ENCODE assay signal across 19 mouse cellular contexts in genomic region chr12:41313391-41313790, GRCm38 (mm10).
DNase-seq lines count a peak whose midpoint lies in the region; ATAC-seq and TF ChIP-seq lines count a peak whose summit lies in the region.
"Had no signal": no experiment of that assay in that cellular context is flagged by ENCODE, and none has a peak within 500 bp of the region (broad histone marks: within the 10 kb centered on the region; RNA-seq: fewer than 3 reads in every experiment).

No protein-coding gene starts in this region.

- ATAC-seq in hindbrain, postnatal 0 days, result no peak
- ATAC-seq in hindbrain, embryonic 16.5 days, result no peak
- no peak for ATAC-seq in midbrain, embryonic 11.5 days (ENCODE audit: low FRiP score)
- ATAC-seq in megakaryocyte progenitor cell, adult 5-6 weeks (replicated peaks; ENCODE audit: poor library complexity), result peak; percentile 79
- ATAC-seq in forebrain, embryonic 16.5 days, result no peak
- ATAC-seq: forebrain, embryonic 15.5 days had no signal

- no peak overlapping the region for H3K4me3 ChIP-seq in hindbrain, postnatal 0 days (ENCODE audit: low read length)
- H3K4me3 ChIP-seq in hindbrain, embryonic 16.5 days (ENCODE audit: low read length), result no peak overlapping the region
- no peak overlapping the region for H3K4me3 ChIP-seq in midbrain, embryonic 11.5 days (ENCODE audit: low read depth, low read length)
- H3K4me3 ChIP-seq in midbrain, embryonic 10.5 days, result no peak overlapping the region
- no peak overlapping the region for H3K4me3 ChIP-seq in brown adipose tissue, adult 24 weeks (ENCODE audit: insufficient read depth, low read depth, low read length)
- no peak overlapping the region for H3K4me3 ChIP-seq in forebrain, embryonic 16.5 days (replicated peaks; ENCODE audit: low read length)
- H3K4me3 ChIP-seq: embryonic facial prominence, embryonic 12.5 days; forebrain, embryonic 15.5 days; heart, embryonic 13.5 days; hindbrain, embryonic 15.5 days had no signal

- no peaks in the 10 kb centered on the region for H3K36me3 ChIP-seq in hindbrain, postnatal 0 days (ENCODE audit: insufficient read depth, low read length)
- no peaks in the 10 kb centered on the region for H3K36me3 ChIP-seq in hindbrain, embryonic 16.5 days (ENCODE audit: control insufficient read depth, insufficient read depth, low read length)
- H3K36me3 ChIP-seq in midbrain, embryonic 11.5 days (ENCODE audit: control insufficient read depth, insufficient read depth, low read length), result no peaks in the 10 kb centered on the region
- H3K36me3 ChIP-seq in midbrain, embryonic 10.5 days, result no peaks in the 10 kb centered on the region
- H3K36me3 ChIP-seq in forebrain, embryonic 16.5 days (ENCODE audit: control insufficient read depth, insufficient read depth), result no peaks in the 10 kb centered on the region
- H3K36me3 ChIP-seq: embryonic facial prominence, embryonic 12.5 days; forebrain, embryonic 15.5 days; heart, embryonic 13.5 days; hindbrain, embryonic 15.5 days had no signal

- H3K4me1 ChIP-seq in hindbrain, postnatal 0 days (ENCODE audit: insufficient read depth, low read length), result peaks cover 5% of the 10 kb centered on the region; the same call in 1 of the 2 replicates
- H3K4me1 ChIP-seq in hindbrain, embryonic 16.5 days (ENCODE audit: control insufficient read depth, insufficient read depth, low read depth, low read length), result peaks cover 12% of the 10 kb centered on the region
- 0 out of 2 replicates have a peak, but pooled peaks cover 4% of the 10 kb centered on the region for H3K4me1 ChIP-seq in midbrain, embryonic 11.5 days (ENCODE audit: control insufficient read depth, insufficient read depth, low read length)
- peaks cover 11% of the 10 kb centered on the region for H3K4me1 ChIP-seq in midbrain, embryonic 10.5 days
- peaks cover 8% of the 10 kb centered on the region; the same call in 1 of the 2 replicates for H3K4me1 ChIP-seq in brown adipose tissue, adult 24 weeks (ENCODE audit: control insufficient read depth, insufficient read depth, insufficient read length, low read length)
- H3K4me1 ChIP-seq in forebrain, embryonic 16.5 days (replicated peaks; ENCODE audit: control insufficient read depth, insufficient read depth, low read length), result peaks cover 11% of the 10 kb centered on the region
- H3K4me1 ChIP-seq: heart, embryonic 13.5 days had no signal

- H3K27me3 ChIP-seq in hindbrain, postnatal 0 days (ENCODE audit: insufficient read depth, low read length), result no peaks in the 10 kb centered on the region
- no peaks in the 10 kb centered on the region for H3K27me3 ChIP-seq in hindbrain, embryonic 16.5 days (replicated peaks; ENCODE audit: control insufficient read depth, insufficient read depth, low read length)
- H3K27me3 ChIP-seq in midbrain, embryonic 11.5 days (ENCODE audit: control insufficient read depth, insufficient read depth, low read length), result no peaks in the 10 kb centered on the region
- no peaks in the 10 kb centered on the region for H3K27me3 ChIP-seq in midbrain, embryonic 10.5 days (ENCODE audit: low read depth, poor library complexity, severe bottlenecking)
- no peaks in the 10 kb centered on the region for H3K27me3 ChIP-seq in forebrain, embryonic 16.5 days (replicated peaks; ENCODE audit: control insufficient read depth, insufficient read depth, low read length)
- H3K27me3 ChIP-seq: embryonic facial prominence, embryonic 12.5 days; forebrain, embryonic 15.5 days; heart, embryonic 13.5 days; hindbrain, embryonic 15.5 days had no signal

- WGBS in hindbrain, postnatal 0 days, result 91% methylated on average over 6 of the region's 6 CpGs
- 93% methylated on average over 6 of the region's 6 CpGs for WGBS in hindbrain, embryonic 16.5 days
- WGBS in midbrain, embryonic 11.5 days, result 91% methylated on average over 6 of the region's 6 CpGs
- WGBS in midbrain, embryonic 10.5 days, result 91% methylated on average over 6 of the region's 6 CpGs
- WGBS in forebrain, embryonic 16.5 days, result 86% methylated on average over 6 of the region's 6 CpGs

- no peak for TF ChIP-seq CTCF in hindbrain, postnatal 0 days (IDR thresholded peaks at IDR 0.05; ENCODE audit: low read depth)

- H3K27ac ChIP-seq in hindbrain, postnatal 0 days, result no peak overlapping the region
- no peak overlapping the region for H3K27ac ChIP-seq in hindbrain, embryonic 16.5 days (ENCODE audit: low read depth, low read length)
- no peak overlapping the region for H3K27ac ChIP-seq in midbrain, embryonic 11.5 days (ENCODE audit: low read depth, low read length)
- H3K27ac ChIP-seq in midbrain, embryonic 10.5 days (replicated peaks), result no peak overlapping the region
- H3K27ac ChIP-seq in brown adipose tissue, adult 24 weeks (replicated peaks; ENCODE audit: low read depth, low read length), result peak overlapping the region; percentile 21; the same call in 1 of the 2 replicates
- H3K27ac ChIP-seq in forebrain, embryonic 16.5 days (ENCODE audit: low read length), result no peak overlapping the region
- H3K27ac ChIP-seq: embryonic facial prominence, embryonic 12.5 days; forebrain, embryonic 15.5 days; heart, embryonic 13.5 days; hindbrain, embryonic 15.5 days had no signal

- H3K9me3 ChIP-seq in hindbrain, postnatal 0 days (ENCODE audit: low read length), result no peaks in the 10 kb centered on the region
- H3K9me3 ChIP-seq in hindbrain, embryonic 16.5 days (ENCODE audit: control insufficient read depth, low read length), result no peaks in the 10 kb centered on the region
- H3K9me3 ChIP-seq in midbrain, embryonic 11.5 days (ENCODE audit: control insufficient read depth, low read length), result no peaks in the 10 kb centered on the region
- no peaks in the 10 kb centered on the region for H3K9me3 ChIP-seq in midbrain, embryonic 10.5 days (replicated peaks)
- H3K9me3 ChIP-seq in forebrain, embryonic 16.5 days (ENCODE audit: control insufficient read depth, low read length), result no peaks in the 10 kb centered on the region
- H3K9me3 ChIP-seq: embryonic facial prominence, embryonic 12.5 days; forebrain, embryonic 15.5 days; heart, embryonic 13.5 days; hindbrain, embryonic 15.5 days had no signal

- DNase-seq in hindbrain, postnatal 0 days (ENCODE audit: low spot score), result peak; percentile 0
- DNase-seq in midbrain, embryonic 11.5 days (ENCODE audit: low spot score, missing footprints), result peak; percentile 54
- no peak for DNase-seq in midbrain, embryonic 10.5 days (ENCODE audit: low spot score)
- DNase-seq: adrenal gland, adult 2 months; adrenal gland, postnatal 25 days; cerebellum, adult 11-12 months; cerebellum, adult 9-11 months; cerebellum, postnatal 36 days; gastrocnemius, postnatal 10 days; heart, postnatal 36 days; kidney, adult 18-20 months had no signal

- no peak overlapping the region for H3K9ac ChIP-seq in hindbrain, postnatal 0 days (replicated peaks; ENCODE audit: low read length)
- no peak overlapping the region for H3K9ac ChIP-seq in hindbrain, embryonic 16.5 days (ENCODE audit: low read depth, low read length)
- H3K9ac ChIP-seq in midbrain, embryonic 11.5 days (ENCODE audit: low read length), result no peak overlapping the region
- no peak overlapping the region for H3K9ac ChIP-seq in forebrain, embryonic 16.5 days (replicated peaks; ENCODE audit: low read depth, low read length)
- H3K9ac ChIP-seq: embryonic facial prominence, embryonic 12.5 days; forebrain, embryonic 15.5 days; heart, embryonic 13.5 days; hindbrain, embryonic 15.5 days had no signal

- H3K4me2 ChIP-seq in hindbrain, postnatal 0 days (ENCODE audit: low read depth, low read length), result no peak overlapping the region
- no peak overlapping the region for H3K4me2 ChIP-seq in hindbrain, embryonic 16.5 days (ENCODE audit: low read length)
- H3K4me2 ChIP-seq in midbrain, embryonic 11.5 days, result no peak overlapping the region
- no peak overlapping the region for H3K4me2 ChIP-seq in forebrain, embryonic 16.5 days (ENCODE audit: low read length)
- H3K4me2 ChIP-seq: embryonic facial prominence, embryonic 12.5 days; forebrain, embryonic 15.5 days; heart, embryonic 13.5 days; hindbrain, embryonic 15.5 days had no signal
